Comparison of ENCODE assay signal across 8 mouse cellular contexts in genomic region chr3:99234319-99234869, GRCm38 (mm10). TPM values are rescaled to one million over a fixed set of nuclear protein-coding genes. Genes with fewer than 3 reads are reported as not detected.
DNase-seq lines count a peak whose midpoint lies in the region; ATAC-seq lines count a peak whose summit lies in the region.

No protein-coding gene starts in this region.

- H3K4me3 ChIP-seq in heart, embryonic 13.5 days, result peak overlapping the region; percentile 42
- H3K4me3 ChIP-seq in embryonic facial prominence, embryonic 12.5 days, result peak overlapping the region; percentile 13
- H3K4me3 ChIP-seq in intestine, embryonic 15.5 days (replicated peaks), result peak overlapping the region; percentile 18

- no peak for DNase-seq in heart, postnatal 4 days
- DNase-seq in left cerebral cortex, adult 8-10 months (ENCODE audit: low spot score in 2 of 2), result no peak
- DNase-seq in urinary bladder, postnatal 25 days (ENCODE audit: low spot score), result no peak
- no peak for DNase-seq in left cerebral cortex, postnatal 10 days (ENCODE audit: extremely low spot score in 1 of 2, low spot score in 2 of 2)

- H3K9me3 ChIP-seq in heart, embryonic 13.5 days, result no peaks in the 10 kb centered on the region
- no peaks in the 10 kb centered on the region for H3K9me3 ChIP-seq in embryonic facial prominence, embryonic 12.5 days
- no peaks in the 10 kb centered on the region for H3K9me3 ChIP-seq in intestine, embryonic 15.5 days

- H3K4me2 ChIP-seq in heart, embryonic 13.5 days, result peak overlapping the region; percentile 70
- peak overlapping the region; percentile 43 for H3K4me2 ChIP-seq in embryonic facial prominence, embryonic 12.5 days (replicated peaks)
- peak overlapping the region; percentile 46 for H3K4me2 ChIP-seq in intestine, embryonic 15.5 days (replicated peaks)

- no peaks in the 10 kb centered on the region for H3K36me3 ChIP-seq in heart, embryonic 13.5 days
- H3K36me3 ChIP-seq in embryonic facial prominence, embryonic 12.5 days, result no peaks in the 10 kb centered on the region
- no peaks in the 10 kb centered on the region for H3K36me3 ChIP-seq in intestine, embryonic 15.5 days

- ATAC-seq in heart, embryonic 13.5 days (ENCODE audit: extremely low read depth, insufficient number of reproducible peaks, low FRiP score, low TSS enrichment), result no peak
- 0 out of 2 replicates have a peak, but pooled peaks have one; percentile 12 for ATAC-seq in embryonic facial prominence, embryonic 12.5 days (ENCODE audit: insufficient number of reproducible peaks, insufficient read depth, low FRiP score, low TSS enrichment)
- ATAC-seq in intestine, embryonic 15.5 days, result peak; percentile 36; the same call in 1 of the 2 replicates
- 0 out of 2 replicates have a peak, but pooled peaks have one; percentile 17 for ATAC-seq in monocyte, adult 5-6 weeks (replicated peaks; ENCODE audit: insufficient number of reproducible peaks, low FRiP score, low TSS enrichment, poor library complexity, severe bottlenecking)

- no peak overlapping the region for H3K27ac ChIP-seq in heart, embryonic 13.5 days (replicated peaks)
- H3K27ac ChIP-seq in embryonic facial prominence, embryonic 12.5 days, result no peak overlapping the region
- no peak overlapping the region for H3K27ac ChIP-seq in intestine, embryonic 15.5 days

- H3K27me3 ChIP-seq in heart, embryonic 13.5 days (replicated peaks), result peaks cover 72% of the 10 kb centered on the region
- peaks cover 41% of the 10 kb centered on the region for H3K27me3 ChIP-seq in embryonic facial prominence, embryonic 12.5 days
- peaks cover 52% of the 10 kb centered on the region for H3K27me3 ChIP-seq in intestine, embryonic 15.5 days (replicated peaks)

- peak overlapping the region; percentile 58 for H3K9ac ChIP-seq in heart, embryonic 13.5 days
- no peak overlapping the region for H3K9ac ChIP-seq in embryonic facial prominence, embryonic 12.5 days
- no peak overlapping the region for H3K9ac ChIP-seq in intestine, embryonic 15.5 days

- intact Hi-C loops in left cerebral cortex, postnatal 10 days (cut with DNase I), result loop anchor here (2.0 kb wide), 1 partner anchor 704 kb away; no protein-coding TSS in a partner anchor

- H3K4me1 ChIP-seq in heart, embryonic 13.5 days, result peaks cover 17% of the 10 kb centered on the region
- 0 out of 2 replicates have a peak, but pooled peaks cover 3% of the 10 kb centered on the region for H3K4me1 ChIP-seq in embryonic facial prominence, embryonic 12.5 days
- H3K4me1 ChIP-seq in intestine, embryonic 15.5 days (replicated peaks), result 0 out of 2 replicates have a peak, but pooled peaks cover 3% of the 10 kb centered on the region

- 7% methylated on average over 17 of the region's 17 CpGs for WGBS in heart, embryonic 13.5 days
- WGBS in embryonic facial prominence, embryonic 12.5 days, result 6% methylated on average over 17 of the region's 17 CpGs
- 6% methylated on average over 17 of the region's 17 CpGs for WGBS in intestine, embryonic 15.5 days

RNA-seq across cellular contexts. Expression of gene Tbx15, which starts 5.8 kb away (rescaled TPM):
- polyA plus RNA-seq in heart, embryonic 13.5 days (2015; fragmentation: Nextera tagmentation; extraction: Ambion mirVana), result 0.09 and 0.14 TPM in 2 replicates
- total RNA-seq in heart, postnatal 4 days (2021), result under 1 TPM; 0.36 to 0.52 TPM
- polyA plus RNA-seq in embryonic facial prominence, embryonic 12.5 days (2016; fragmentation: Nextera tagmentation; extraction: Ambion mirVana), result 14.5 and 15.2 TPM in 2 replicates
- 0.04 TPM in 2 replicates for polyA plus RNA-seq in intestine, embryonic 15.5 days (2015; fragmentation: Nextera tagmentation; extraction: Ambion mirVana)
- total RNA-seq in monocyte, adult 5-6 weeks (2017), result 0.39 TPM in 1 of 3 replicates, not detected in the others
- total RNA-seq in left cerebral cortex, adult 8-10 months (2022), result 1 to 10 TPM in 2 of 4 experiments, under 1 TPM in 2; 0.72 to 1.9 (median 1.1) TPM
- 1 to 10 TPM; 1.3 to 1.6 TPM for total RNA-seq in left cerebral cortex, postnatal 10 days (2021)
